9 mouse cellular contexts compared by ENCODE assay signal in the genomic region with DNA sequence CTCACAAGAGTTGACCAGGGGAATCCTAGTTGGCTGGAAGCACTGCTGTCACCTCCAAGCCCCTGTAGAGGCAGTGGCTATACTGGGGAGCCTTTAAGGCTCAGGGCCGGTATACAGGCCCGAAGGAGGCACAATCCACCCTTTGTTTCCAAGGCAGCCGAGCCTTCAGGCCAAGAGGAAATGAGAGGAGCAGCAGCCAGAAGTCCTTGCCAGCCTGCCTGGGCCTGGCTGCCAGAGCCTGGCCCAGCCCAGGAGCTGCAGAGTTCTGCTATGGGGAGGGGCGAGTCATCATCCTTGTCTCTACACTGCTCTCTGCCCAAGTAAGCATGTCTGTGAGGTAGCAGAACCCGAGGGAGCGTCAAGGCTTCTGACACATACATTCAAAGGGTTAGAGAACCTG. TPM values are rescaled to one million over a fixed set of nuclear protein-coding genes. Genes with fewer than 3 reads are reported as not detected.
DNase-seq lines count a peak whose midpoint lies in the region; ATAC-seq lines count a peak whose summit lies in the region.
"Had no signal": no experiment of that assay in that cellular context is flagged by ENCODE, and none has a peak within 500 bp of the region (broad histone marks: within the 10 kb centered on the region; RNA-seq: fewer than 3 reads in every experiment).

No protein-coding gene starts in this region.

- H3K9me3 ChIP-seq in midbrain, embryonic 15.5 days, result no peaks in the 10 kb centered on the region
- no peaks in the 10 kb centered on the region for H3K9me3 ChIP-seq in midbrain, embryonic 11.5 days (ENCODE audit: control insufficient read depth, low read length)
- no peaks in the 10 kb centered on the region for H3K9me3 ChIP-seq in heart, embryonic 14.5 days (ENCODE audit: control insufficient read depth, low read length)
- H3K9me3 ChIP-seq in limb, embryonic 11.5 days (ENCODE audit: control insufficient read depth, low read length), result no peaks in the 10 kb centered on the region
- H3K9me3 ChIP-seq: neural tube, embryonic 12.5 days had no signal

- no peak overlapping the region for H3K27ac ChIP-seq in midbrain, embryonic 15.5 days
- H3K27ac ChIP-seq in midbrain, embryonic 11.5 days (ENCODE audit: low read depth, low read length), result no peak overlapping the region
- peak overlapping the region; percentile 15 to 48; a peak in 3 of 4 replicates for H3K27ac ChIP-seq in heart, embryonic 14.5 days (replicated peaks in 1 of 2; ENCODE audit: control insufficient read depth in 1 of 2, insufficient read depth in 1 of 2, low read depth in 2 of 2, low read length in 2 of 2)
- no peak overlapping the region; the same call in 1 of the 2 replicates for H3K27ac ChIP-seq in limb, embryonic 11.5 days (replicated peaks; ENCODE audit: low read depth, low read length)
- H3K27ac ChIP-seq: kidney, postnatal 0 days; neural tube, embryonic 12.5 days had no signal

- no peak for DNase-seq in midbrain, embryonic 11.5 days (ENCODE audit: low spot score, missing footprints)
- DNase-seq in cerebellum, adult 9-11 months, result peak; percentile 41
- peak; percentile 40 for DNase-seq in limb, embryonic 11.5 days (ENCODE audit: low spot score)
- DNase-seq in spleen, adult 18-20 months, result no peak
- DNase-seq in B cell, adult 2 months, result no peak

- 70% methylated on average over 6 of the region's 6 CpGs for WGBS in midbrain, embryonic 15.5 days
- 70% methylated on average over 6 of the region's 6 CpGs for WGBS in midbrain, embryonic 11.5 days
- WGBS in heart, embryonic 14.5 days, result 54% methylated on average over 6 of the region's 6 CpGs
- 69% methylated on average over 6 of the region's 6 CpGs for WGBS in limb, embryonic 11.5 days

- no peak overlapping the region for H3K4me3 ChIP-seq in midbrain, embryonic 15.5 days
- H3K4me3 ChIP-seq in midbrain, embryonic 11.5 days (ENCODE audit: low read depth, low read length), result no peak overlapping the region
- H3K4me3 ChIP-seq in heart, embryonic 14.5 days (ENCODE audit: control insufficient read depth in 1 of 2, insufficient read depth in 1 of 2, low read depth in 1 of 2, low read length in 2 of 2), result no peak overlapping the region
- H3K4me3 ChIP-seq in limb, embryonic 11.5 days (ENCODE audit: low read depth, low read length), result no peak overlapping the region
- H3K4me3 ChIP-seq: neural tube, embryonic 12.5 days had no signal

- 0 out of 2 replicates have a peak, but pooled peaks cover 4% of the 10 kb centered on the region for H3K4me1 ChIP-seq in midbrain, embryonic 15.5 days
- H3K4me1 ChIP-seq in midbrain, embryonic 11.5 days (ENCODE audit: control insufficient read depth, insufficient read depth, low read length), result peaks cover 4% of the 10 kb centered on the region; the same call in 1 of the 2 replicates
- H3K4me1 ChIP-seq in heart, embryonic 14.5 days (ENCODE audit: control insufficient read depth in 2 of 2, insufficient read depth in 2 of 2, low read length in 2 of 2), result peaks cover 5 to 7% of the 10 kb centered on the region in 2 experiments; a peak in 2 of 4 replicates
- peaks cover 10% of the 10 kb centered on the region for H3K4me1 ChIP-seq in limb, embryonic 11.5 days (ENCODE audit: control insufficient read depth, insufficient read depth, low read length)

- H3K27me3 ChIP-seq in midbrain, embryonic 15.5 days (replicated peaks), result no peaks in the 10 kb centered on the region
- no peaks in the 10 kb centered on the region for H3K27me3 ChIP-seq in midbrain, embryonic 11.5 days (ENCODE audit: control insufficient read depth, insufficient read depth, low read length)
- no peaks in the 10 kb centered on the region for H3K27me3 ChIP-seq in heart, embryonic 14.5 days (ENCODE audit: control insufficient read depth, insufficient read depth, low read length)
- no peaks in the 10 kb centered on the region for H3K27me3 ChIP-seq in limb, embryonic 11.5 days (ENCODE audit: control insufficient read depth, insufficient read depth, low read length)
- H3K27me3 ChIP-seq: neural tube, embryonic 12.5 days had no signal

- no peaks in the 10 kb centered on the region for H3K36me3 ChIP-seq in midbrain, embryonic 15.5 days (replicated peaks)
- H3K36me3 ChIP-seq in midbrain, embryonic 11.5 days (ENCODE audit: control insufficient read depth, insufficient read depth, low read length), result no peaks in the 10 kb centered on the region
- no peaks in the 10 kb centered on the region for H3K36me3 ChIP-seq in heart, embryonic 14.5 days (ENCODE audit: control insufficient read depth, insufficient read depth, low read length)
- no peaks in the 10 kb centered on the region for H3K36me3 ChIP-seq in limb, embryonic 11.5 days (ENCODE audit: control insufficient read depth, insufficient read depth, low read length)
- H3K36me3 ChIP-seq: neural tube, embryonic 12.5 days had no signal

- peak; percentile 58 for ATAC-seq in midbrain, embryonic 15.5 days (replicated peaks)
- no peak for ATAC-seq in midbrain, embryonic 11.5 days (ENCODE audit: low FRiP score)
- peak; percentile 67 for ATAC-seq in heart, embryonic 14.5 days (ENCODE audit: insufficient number of reproducible peaks, insufficient read depth, low FRiP score, low read depth)
- 0 out of 2 replicates have a peak, but pooled peaks have one; percentile 33 for ATAC-seq in limb, embryonic 11.5 days (ENCODE audit: insufficient number of reproducible peaks, low FRiP score, low TSS enrichment, low read depth)

- no peak overlapping the region for H3K4me2 ChIP-seq in midbrain, embryonic 15.5 days
- no peak overlapping the region for H3K4me2 ChIP-seq in midbrain, embryonic 11.5 days
- no peak overlapping the region for H3K4me2 ChIP-seq in heart, embryonic 14.5 days (ENCODE audit: low read length)
- no peak overlapping the region for H3K4me2 ChIP-seq in limb, embryonic 11.5 days (ENCODE audit: low read depth, severe bottlenecking)
- H3K4me2 ChIP-seq: neural tube, embryonic 12.5 days had no signal

- no peak overlapping the region for H3K9ac ChIP-seq in midbrain, embryonic 15.5 days
- H3K9ac ChIP-seq in midbrain, embryonic 11.5 days (ENCODE audit: low read length), result no peak overlapping the region
- no peak overlapping the region for H3K9ac ChIP-seq in heart, embryonic 14.5 days (ENCODE audit: low read length)
- no peak overlapping the region for H3K9ac ChIP-seq in limb, embryonic 11.5 days (ENCODE audit: low read length)
- H3K9ac ChIP-seq: neural tube, embryonic 12.5 days had no signal

RNA-seq across cellular contexts. Expression of a gene that starts 22.0 kb away (rescaled TPM):
- 5.5 and 6.0 TPM in 2 replicates for polyA plus RNA-seq in midbrain, embryonic 15.5 days (2015; fragmentation: Nextera tagmentation; extraction: Ambion mirVana)
- 11.9 and 15.0 TPM in 2 replicates for polyA plus RNA-seq in midbrain, embryonic 11.5 days (2014; fragmentation: Nextera tagmentation; extraction: Ambion mirVana)
- polyA plus RNA-seq in heart, embryonic 14.5 days (2014; fragmentation: Nextera tagmentation; extraction: Ambion mirVana), result 23.9 and 25.2 TPM in 2 replicates
- 38.1 and 46.0 TPM in 2 replicates for polyA plus RNA-seq in limb, embryonic 11.5 days (2014; fragmentation: Nextera tagmentation; extraction: Ambion mirVana)

RNA-seq across cellular contexts. Expression of a gene that starts 38.8 kb away (rescaled TPM):
- 4.0 and 4.1 TPM in 2 replicates for polyA plus RNA-seq in midbrain, embryonic 15.5 days (2015; fragmentation: Nextera tagmentation; extraction: Ambion mirVana)
- polyA plus RNA-seq in midbrain, embryonic 11.5 days (2014; fragmentation: Nextera tagmentation; extraction: Ambion mirVana), result 0.69 and 0.81 TPM in 2 replicates
- 0.40 and 0.53 TPM in 2 replicates for polyA plus RNA-seq in heart, embryonic 14.5 days (2014; fragmentation: Nextera tagmentation; extraction: Ambion mirVana)
- polyA plus RNA-seq in limb, embryonic 11.5 days (2014; fragmentation: Nextera tagmentation; extraction: Ambion mirVana), result 0.55 and 0.84 TPM in 2 replicates

RNA-seq across cellular contexts. Expression of a gene that starts 44.7 kb away (rescaled TPM):
- polyA plus RNA-seq in midbrain, embryonic 15.5 days (2015; fragmentation: Nextera tagmentation; extraction: Ambion mirVana), result 33.9 and 36.7 TPM in 2 replicates
- polyA plus RNA-seq in midbrain, embryonic 11.5 days (2014; fragmentation: Nextera tagmentation; extraction: Ambion mirVana), result 8.6 TPM in 2 replicates
- 5.6 and 6.6 TPM in 2 replicates for polyA plus RNA-seq in heart, embryonic 14.5 days (2014; fragmentation: Nextera tagmentation; extraction: Ambion mirVana)
- 8.5 and 11.3 TPM in 2 replicates for polyA plus RNA-seq in limb, embryonic 11.5 days (2014; fragmentation: Nextera tagmentation; extraction: Ambion mirVana)

RNA-seq across cellular contexts. Expression of a gene that starts 54.0 kb away (rescaled TPM):
- polyA plus RNA-seq in midbrain, embryonic 15.5 days (2015; fragmentation: Nextera tagmentation; extraction: Ambion mirVana), result 12.1 and 15.9 TPM in 2 replicates
- polyA plus RNA-seq in midbrain, embryonic 11.5 days (2014; fragmentation: Nextera tagmentation; extraction: Ambion mirVana), result 9.2 TPM in 2 replicates
- polyA plus RNA-seq in heart, embryonic 14.5 days (2014; fragmentation: Nextera tagmentation; extraction: Ambion mirVana), result 14.5 and 14.9 TPM in 2 replicates
- 14.3 and 14.5 TPM in 2 replicates for polyA plus RNA-seq in limb, embryonic 11.5 days (2014; fragmentation: Nextera tagmentation; extraction: Ambion mirVana)

Comparison
In these comparisons a context has a peak if more than half of its experiments do, and no peak if none do; other contexts are left out.
1. H3K27ac ChIP-seq: peak in heart, embryonic 14.5 days (2 of 2); none in midbrain, embryonic 15.5 days (single experiment), midbrain, embryonic 11.5 days (single experiment) and limb, embryonic 11.5 days (single experiment).
2. DNase-seq: peak in cerebellum, adult 9-11 months (single experiment) and limb, embryonic 11.5 days (single experiment); none in midbrain, embryonic 11.5 days (single experiment), spleen, adult 18-20 months (0 of 2) and B cell, adult 2 months (0 of 2).